Mouse (Mus musculus) skeletal muscle tissue, adult 2 months (tissue): ENCODE results near the gene Rnf141.

ENCODE experiments used
- DNase-seq: peaks from one replicate; pipeline ENCODE4 v3.0.0-alpha.2; 2012; ENCODE audit warnings: low read depth, low spot score

The Rnf141 gene

GRCm38 (mm10) chr7:110796367-110797051 lies 47.7 kb downstream of the Rnf141 start:
- DNase-seq: no peak

- no peak for DNase-seq
Measured at GRCm38 (mm10) chr7:110794722-110795121, 49.5 kb downstream of the Rnf141 start.

DNA sequence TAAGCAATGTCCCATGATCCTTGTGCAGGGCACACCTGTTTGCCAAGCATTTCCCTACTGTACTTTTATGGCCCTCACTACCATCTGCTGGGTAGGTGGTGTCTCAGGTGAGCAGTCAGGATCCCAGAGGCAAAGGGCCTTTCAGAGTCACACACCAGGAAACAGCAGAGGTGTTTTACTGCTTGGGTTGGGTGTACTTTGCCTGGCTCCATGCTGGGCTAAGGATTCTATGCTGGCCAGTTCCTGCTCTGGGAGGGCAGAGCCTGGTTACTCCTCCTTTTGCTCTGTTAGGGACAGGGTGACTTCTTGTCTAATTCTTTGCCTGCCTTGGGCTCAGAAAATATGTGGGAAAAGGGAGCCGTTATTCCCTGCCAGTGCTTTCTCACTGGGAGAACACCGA lies 51.4 kb downstream of the Rnf141 start:
- DNase-seq: no peak

GRCm38 (mm10) chr7:110792201-110792600 lies 52.1 kb downstream of the Rnf141 start:
- DNase-seq: no peak

DNA sequence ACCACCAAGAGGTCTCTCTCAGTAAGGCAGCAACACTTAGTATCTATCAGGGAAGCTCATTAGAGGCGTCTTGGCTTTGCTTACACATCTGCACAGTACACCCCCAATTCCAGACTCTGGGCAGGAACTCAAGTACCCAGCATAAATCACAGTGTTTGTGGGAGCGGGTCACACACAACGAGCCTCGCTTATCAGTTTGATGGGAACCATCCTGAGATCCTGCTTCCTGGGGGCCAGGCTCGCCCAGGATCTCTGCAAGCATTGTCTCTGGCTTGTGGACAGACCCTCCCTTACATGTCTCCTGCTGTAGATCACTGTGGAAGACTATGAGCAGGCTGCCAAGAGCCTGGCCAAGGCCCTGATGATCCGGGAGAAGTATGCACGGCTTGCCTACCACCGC lies 53.4 kb downstream of the Rnf141 start:
- DNase-seq: no peak

- DNase-seq: no peak
Measured at GRCm38 (mm10) chr7:110787310-110787709, 56.9 kb downstream of the Rnf141 start.

DNA sequence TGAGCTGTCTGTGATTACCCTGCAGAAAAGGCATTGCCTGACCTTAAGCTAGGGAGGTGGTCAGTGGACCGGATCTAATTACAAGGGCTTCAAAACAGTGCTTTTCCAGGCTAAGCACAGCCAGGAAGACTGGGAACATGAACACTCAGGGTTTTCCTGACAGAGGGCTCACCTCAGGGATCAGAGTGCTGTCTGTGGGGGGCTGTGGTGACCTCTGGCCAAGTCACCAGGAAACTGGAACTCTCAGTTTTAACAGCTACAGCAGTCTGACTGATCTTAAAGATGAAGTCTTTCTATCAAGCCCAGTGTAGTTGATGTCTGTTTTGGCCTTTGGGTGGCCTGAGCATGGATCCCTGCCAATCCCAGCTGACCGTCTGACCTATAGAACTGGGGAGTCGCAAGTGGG lies 58.5 kb downstream of the Rnf141 start:
- DNase-seq: no peak

GRCm38 (mm10) chr7:110784965-110785364 lies 59.3 kb downstream of the Rnf141 start:
- peak; percentile 82 for DNase-seq

DNA sequence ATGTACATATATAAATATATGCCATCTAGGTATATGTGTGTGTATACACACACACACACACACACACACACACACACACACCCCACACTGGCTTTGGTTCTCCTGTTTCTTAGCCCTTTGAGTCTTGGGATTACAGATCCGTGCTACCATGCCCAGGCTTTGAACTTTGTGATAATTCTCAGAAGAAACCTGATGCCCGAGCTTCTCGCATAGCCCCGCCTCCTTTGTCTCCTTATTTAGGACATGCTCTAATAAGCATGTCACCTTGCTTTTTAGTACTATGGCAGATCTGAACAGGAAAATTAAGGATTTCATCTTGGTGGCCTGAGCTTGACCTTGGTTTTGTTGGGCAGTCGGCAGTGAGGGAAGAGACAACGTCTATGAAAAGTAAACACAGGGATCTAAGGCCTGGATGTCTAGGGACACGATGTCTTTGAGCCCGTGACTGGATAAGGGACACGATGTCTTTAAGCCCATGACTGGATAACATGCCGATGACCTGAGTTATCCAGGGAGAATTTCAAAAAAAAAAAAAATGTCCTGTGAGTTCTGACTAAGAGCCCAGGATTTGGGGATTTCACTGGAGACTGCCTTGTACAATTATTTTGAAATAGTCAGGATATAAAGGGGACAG lies 61.3 kb downstream of the Rnf141 start:
- no peak for DNase-seq

- peak; percentile 65 for DNase-seq
Measured at GRCm38 (mm10) chr7:110782135-110782534, 62.1 kb downstream of the Rnf141 start.

DNA sequence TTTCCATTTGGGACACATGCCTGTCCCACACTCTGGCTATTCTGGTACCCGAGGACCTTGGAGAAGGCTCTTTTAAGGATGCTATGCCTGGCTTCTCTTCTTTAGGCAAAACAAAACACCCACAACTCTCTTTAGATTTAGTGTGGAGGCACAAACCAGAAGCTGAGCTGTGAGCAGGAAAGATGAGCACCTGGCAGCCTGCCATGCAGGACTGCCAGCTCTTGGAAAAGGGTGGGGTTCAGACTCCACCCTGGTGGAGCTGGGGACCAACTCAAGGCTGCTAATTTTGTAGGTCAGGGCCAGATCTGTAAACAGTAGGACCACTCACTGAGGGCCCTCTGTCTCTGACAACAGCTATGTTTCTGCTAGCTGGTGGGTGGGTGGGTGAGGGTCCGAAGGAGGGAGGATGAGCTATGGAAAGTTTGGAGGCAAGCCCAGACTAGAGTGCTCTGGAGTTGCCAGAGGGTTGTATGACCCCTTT lies 63.0 kb downstream of the Rnf141 start:
- DNase-seq: peak; percentile 73

DNA sequence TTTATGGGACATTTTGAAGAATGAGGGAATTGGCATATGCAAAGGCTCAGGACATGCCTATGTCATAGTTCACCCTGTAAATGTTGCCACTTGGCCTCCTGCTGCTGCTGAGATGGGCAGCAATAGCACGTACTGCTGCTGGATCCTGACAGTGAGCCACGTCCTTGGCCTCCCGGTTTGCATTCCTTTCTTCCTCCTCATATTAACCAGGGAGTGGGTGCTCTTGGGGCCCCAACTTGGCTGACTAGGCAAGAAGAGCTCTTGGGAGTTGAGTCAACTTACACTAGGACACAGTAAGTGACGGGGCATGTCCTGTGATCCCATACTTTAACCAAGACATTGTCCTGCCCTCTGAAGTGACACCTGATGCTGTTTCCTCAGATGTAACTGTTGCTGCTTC lies 63.7 kb downstream of the Rnf141 start:
- DNase-seq: no peak

DNA sequence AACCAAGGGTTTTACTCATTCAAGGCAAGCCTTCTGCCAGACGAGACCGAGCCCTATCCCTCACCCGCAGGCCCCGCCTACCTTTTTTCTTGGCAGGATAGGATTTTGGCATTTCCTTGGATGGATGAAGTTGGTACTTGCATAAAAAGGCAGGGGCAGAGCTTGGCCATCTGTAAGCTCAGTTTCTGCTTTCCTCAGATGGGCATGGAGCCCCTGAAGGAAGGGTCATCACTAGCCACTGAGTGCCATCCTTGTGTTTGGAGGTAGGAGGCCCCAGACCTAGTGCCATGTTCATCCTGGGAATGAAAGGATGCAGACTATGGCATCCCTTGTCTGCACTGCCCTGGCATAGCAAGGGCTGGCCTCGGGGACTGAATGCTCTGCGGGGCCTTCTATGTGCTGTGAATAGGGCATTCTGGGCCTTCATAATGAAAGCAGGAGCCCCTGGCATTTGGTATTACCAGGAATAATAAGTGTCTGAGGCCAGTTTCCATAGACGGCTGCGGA lies 64.6 kb downstream of the Rnf141 start:
- DNase-seq: no peak

GRCm38 (mm10) chr7:110778933-110779332 lies 65.3 kb downstream of the Rnf141 start:
- DNase-seq: no peak

DNA sequence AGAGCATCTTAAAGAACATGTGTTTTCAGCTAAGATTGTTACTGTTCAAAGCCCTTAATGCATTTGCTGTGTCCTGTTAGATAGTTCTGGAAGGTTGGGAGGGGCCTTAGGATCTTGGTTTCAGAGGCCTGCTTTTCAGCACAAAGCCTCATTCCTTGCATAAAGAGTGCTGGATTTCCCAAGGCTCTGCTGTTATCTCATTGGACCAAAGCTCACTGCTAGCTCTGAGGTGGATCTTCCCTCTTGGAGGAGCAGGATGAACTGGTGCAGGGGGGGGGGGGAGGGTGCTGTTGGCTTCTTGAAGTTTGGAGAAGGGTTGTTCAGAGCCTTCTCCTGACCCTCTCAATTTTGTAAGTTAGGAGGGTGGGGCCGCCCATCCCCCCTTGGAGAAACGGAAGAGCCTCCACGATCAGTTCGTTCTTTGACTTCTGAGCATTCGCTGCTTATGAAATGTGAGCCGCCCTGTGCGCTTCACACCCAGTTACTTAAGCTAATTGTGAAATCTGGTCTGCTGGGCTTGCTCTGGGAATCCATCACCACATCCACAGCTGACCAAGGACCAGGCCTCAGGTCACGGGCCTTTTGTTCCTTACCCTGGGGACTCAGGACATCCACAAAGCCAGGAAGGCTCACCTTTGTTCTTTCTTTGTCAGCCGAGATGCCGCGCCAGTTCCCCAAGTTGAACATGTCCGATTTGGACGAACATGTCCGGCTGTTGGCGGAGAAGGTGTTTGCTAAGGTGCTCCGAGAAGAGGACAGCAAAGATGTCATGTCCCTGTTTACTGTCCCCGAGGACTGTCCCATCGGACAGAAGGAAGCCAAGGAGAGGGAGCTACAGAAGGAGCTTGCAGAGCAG lies 66.9 kb downstream of the Rnf141 start:
- no peak for DNase-seq

- no peak for DNase-seq
Measured at GRCm38 (mm10) chr7:110774674-110775073, 69.6 kb downstream of the Rnf141 start.

GRCm38 (mm10) chr7:110774077-110774476 lies 70.2 kb downstream of the Rnf141 start:
- DNase-seq: peak; percentile 85

- DNase-seq: peak; percentile 73
Measured at GRCm38 (mm10) chr7:110773204-110774002, 70.9 kb downstream of the Rnf141 start.

- DNase-seq: no peak
Measured at GRCm38 (mm10) chr7:110772343-110772742, 71.9 kb downstream of the Rnf141 start.

- DNase-seq: no peak
Measured at GRCm38 (mm10) chr7:110770949-110771348, 73.3 kb downstream of the Rnf141 start.

GRCm38 (mm10) chr7:110769094-110769493 lies 75.2 kb downstream of the Rnf141 start:
- no peak for DNase-seq
